Mouse (Mus musculus) limb, embryonic 11.5 days (tissue): ENCODE results near the gene Fzr1. TPM values are rescaled to one million over a fixed set of nuclear protein-coding genes. Genes with fewer than 3 reads are reported as not detected.
A peak's percentile ranks its signal among the peaks of the same experiment; 100 is the strongest.

Source experiments
- ATAC-seq: fragments of 200-750 bp; cut with Nextera tagmentation; 2 replicates; pipeline ENCODE4 v1.8.0; 2017; ENCODE audit warnings: low read depth; ENCODE audit not compliant: insufficient number of reproducible peaks, low FRiP score, low TSS enrichment
- DNase-seq: peaks from one replicate; pipeline ENCODE4 v3.0.0-alpha.2; 2015; ENCODE audit warnings: low spot score
- H3K27ac ChIP-seq: fragments of 300-500 bp; sonication (generic); replicated peaks from 2 replicates; pipeline ENCODE4 v1.5.1; 2014; ENCODE audit warnings: low read depth, mild to moderate bottlenecking, low read length
- H3K27me3 ChIP-seq: fragments of 300-500 bp; sonication (generic); 2 replicates; pipeline ENCODE4 v1.6.1; 2014; ENCODE audit warnings: mild to moderate bottlenecking, low read length, mixed read lengths; ENCODE audit not compliant: control insufficient read depth, insufficient read depth
- H3K36me3 ChIP-seq: fragments of 300-500 bp; sonication (generic); 2 replicates; pipeline ENCODE4 v1.6.1; 2014; ENCODE audit warnings: mild to moderate bottlenecking, low read length, moderate library complexity, mixed read lengths; ENCODE audit not compliant: control insufficient read depth, insufficient read depth
- H3K4me1 ChIP-seq: fragments of 300-500 bp; sonication (generic); 2 replicates; pipeline ENCODE4 v1.6.1; 2014; ENCODE audit warnings: low read length, mixed read lengths; ENCODE audit not compliant: control insufficient read depth, insufficient read depth
- H3K4me2 ChIP-seq: fragments of 300-500 bp; sonication (generic); 2 replicates; pipeline ENCODE4 v1.6.1; 2014; ENCODE audit warnings: low read depth, mild to moderate bottlenecking, moderate library complexity; ENCODE audit not compliant: severe bottlenecking
- H3K4me3 ChIP-seq: fragments of 300-500 bp; sonication (generic); 2 replicates; pipeline ENCODE4 v1.5.1; 2014; ENCODE audit warnings: low read depth, low read length
- H3K9ac ChIP-seq: fragments of 300-500 bp; sonication (generic); 2 replicates; pipeline ENCODE4 v1.6.1; 2014; ENCODE audit warnings: mild to moderate bottlenecking, low read length
- H3K9me3 ChIP-seq: fragments of 300-500 bp; sonication (generic); 2 replicates; pipeline ENCODE4 v1.6.1; 2016; ENCODE audit warnings: low read length; ENCODE audit not compliant: control insufficient read depth
- WGBS: fragments of 180-500 bp; shearing (Covaris S2); extraction: QIAGEN DNeasy Blood & Tissue Kit; methylation state at CpG from one replicate; pipeline ENCODE4 v1.1.7; 2014; 5-methylcytosine and 5-hydroxymethylcytosine counted together
- polyA plus RNA-seq: library from polyadenylated mRNA; unstranded; fragments of >200 nt; fragmentation: Nextera tagmentation; extraction: Ambion mirVana; gene quantifications from 2 replicates; pipeline ENCODE4 v1.2.1, GENCODE M21; 2014

Gene Fzr1
- polyA plus RNA-seq, 1 experiment from 2014 or later, result 119 TPM

DNA sequence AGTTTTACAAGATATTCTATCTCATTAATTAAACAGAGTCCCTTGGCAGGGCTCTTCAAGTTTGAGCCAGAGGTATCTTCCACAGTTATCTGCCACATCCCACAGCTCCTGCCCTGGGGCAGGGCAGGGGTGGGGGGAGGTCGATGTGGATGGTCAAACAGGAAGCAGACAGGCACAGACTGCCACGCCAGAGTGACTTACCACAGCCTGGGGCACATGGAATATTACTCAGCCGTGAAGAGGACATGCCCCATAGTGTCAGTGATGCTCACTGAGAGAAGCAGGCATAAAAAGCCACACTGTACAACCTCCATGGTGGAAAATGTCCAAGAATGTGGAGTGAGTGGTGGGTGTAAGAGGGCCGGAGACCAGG lies 33.2 kb downstream of the Fzr1 start:
- peaks cover 24% of the 10 kb centered on the region for H3K4me1 ChIP-seq
- no peak for ATAC-seq
- no peak overlapping the region for H3K27ac ChIP-seq
- no peak overlapping the region for H3K9ac ChIP-seq
- 87% methylated on average over 4 of the region's 4 CpGs for WGBS
- H3K9me3 ChIP-seq, result no peaks in the 10 kb centered on the region
- no peak overlapping the region for H3K4me3 ChIP-seq
- peaks cover 34% of the 10 kb centered on the region for H3K27me3 ChIP-seq
- H3K4me2 ChIP-seq, result no peak overlapping the region
- no peak for DNase-seq
- H3K36me3 ChIP-seq, result peaks cover 2% of the 10 kb centered on the region; the same call in 1 of the 2 replicates

DNA sequence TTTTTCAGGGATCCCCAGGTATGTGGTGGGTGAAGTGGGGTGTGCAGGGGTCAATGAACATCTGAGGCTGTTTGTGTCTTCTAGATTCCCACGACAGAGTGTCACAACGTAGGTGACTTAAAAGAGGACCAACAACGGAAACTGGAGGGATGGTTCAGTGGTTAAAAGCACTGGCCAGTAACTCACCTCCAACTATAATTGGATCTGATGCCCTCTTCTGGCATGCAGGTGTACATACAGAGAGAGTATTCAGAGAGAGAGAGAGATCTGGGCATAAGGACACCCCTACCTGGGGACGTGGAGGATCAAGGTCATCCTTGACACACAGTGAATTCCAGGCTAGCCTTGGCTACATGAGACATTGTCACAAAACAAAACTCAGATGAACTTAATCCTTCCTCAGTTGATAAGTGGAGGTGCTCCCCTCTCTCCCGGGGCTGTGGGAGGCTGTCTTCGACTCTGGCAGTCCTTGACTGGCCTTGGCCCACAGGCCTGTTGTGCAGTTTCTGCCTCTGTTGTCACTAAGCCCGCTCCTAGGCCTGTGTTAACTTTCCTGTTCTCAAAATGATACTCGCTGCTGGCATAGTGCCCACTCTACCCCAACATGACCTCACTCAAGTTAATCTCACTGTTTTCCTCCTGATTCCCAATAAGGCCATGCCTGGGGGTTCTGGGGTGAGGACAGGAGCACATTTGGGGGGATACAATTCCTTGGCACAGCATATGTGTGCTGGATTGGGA lies 33.7 kb downstream of the Fzr1 start:
- Histone ChIP-seq H3K4me1 (peaks cover 22% of the 10 kb centered on the region), H3K36me3 (peaks cover 2% of the 10 kb centered on the region; the same call in 1 of the 2 replicates), H3K4me2 (no peak overlapping the region), H3K27ac (no peak overlapping the region), H3K4me3 (no peak overlapping the region), H3K9ac (no peak overlapping the region), H3K9me3 (no peaks in the 10 kb centered on the region), H3K27me3 (peaks cover 34% of the 10 kb centered on the region)
- ATAC-seq (no peak), DNase-seq (no peak)
- 60% methylated on average over 8 of the region's 8 CpGs for WGBS

DNA sequence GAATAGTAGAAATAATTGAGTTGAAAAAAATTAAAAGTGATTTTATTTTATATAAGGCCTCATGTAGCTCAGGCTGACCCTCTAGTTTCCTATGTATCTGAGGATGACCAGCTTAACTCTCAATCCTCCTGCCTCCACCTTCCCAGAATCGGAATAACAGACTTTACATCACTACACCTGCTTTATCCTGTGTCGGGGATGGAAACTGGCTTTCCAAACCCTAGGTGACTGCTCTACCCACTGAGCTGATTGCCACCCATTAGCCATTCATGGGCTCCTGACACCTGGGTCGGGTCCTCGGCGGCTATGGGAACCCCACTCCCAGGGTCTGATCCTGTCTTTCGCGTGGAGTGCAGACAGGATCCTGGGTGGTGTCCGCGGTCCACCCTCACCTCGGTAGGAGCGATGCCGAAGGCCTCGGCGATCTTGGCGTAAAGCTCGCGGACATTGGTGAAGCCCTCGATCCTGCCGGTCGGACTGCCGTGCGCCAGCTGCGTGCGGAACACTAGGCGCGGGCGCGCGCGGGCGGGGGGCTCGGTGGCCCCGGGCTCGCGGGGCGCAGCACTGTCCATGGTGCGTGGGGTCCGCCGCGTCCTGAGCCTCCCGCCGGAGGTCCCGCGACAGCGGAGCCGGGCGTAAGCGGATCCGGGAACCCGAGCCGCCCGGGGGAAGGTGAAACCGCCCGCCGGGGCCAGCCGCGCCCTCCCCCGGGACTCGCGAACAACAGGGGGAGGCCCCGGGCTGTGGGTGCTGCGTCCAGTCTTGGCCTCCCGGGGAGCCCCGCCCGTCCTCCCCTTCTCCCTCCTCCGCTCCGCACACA lies 35.4 kb downstream of the Fzr1 start, which contains the start of gene Gipc3:
Gene Gipc3, minus strand, starts transcription at position 581 of the 820 bp plus-strand sequence.
- Histone ChIP-seq H3K27me3 (peaks cover 42% of the 10 kb centered on the region), H3K27ac (no peak within 1 kb of the TSS), H3K4me1 (peaks cover 13% of the 10 kb centered on the region; the same call in 1 of the 2 replicates), H3K9me3 (no peaks in the 10 kb centered on the region), H3K4me3 (peak within 1 kb of the TSS; percentile 33), H3K4me2 (peak within 1 kb of the TSS; percentile 68), H3K36me3 (no peaks in the 10 kb centered on the region; the same call in 1 of the 2 replicates), H3K9ac (peak within 1 kb of the TSS; percentile 37)
- no peak for DNase-seq
- ATAC-seq, result no peak
- 7% methylated on average over 56 of the region's 67 CpGs for WGBS

- peaks cover 44% of the 10 kb centered on the region for H3K27me3 ChIP-seq
- H3K4me3 ChIP-seq, result no peak overlapping the region
- no peak overlapping the region for H3K4me2 ChIP-seq
- no peak overlapping the region for H3K27ac ChIP-seq
- peaks cover 7% of the 10 kb centered on the region; the same call in 1 of the 2 replicates for H3K4me1 ChIP-seq
- no peak for ATAC-seq
- peak; percentile 84 for DNase-seq
- 31% methylated on average over 16 of the region's 16 CpGs for WGBS
- H3K9me3 ChIP-seq, result no peaks in the 10 kb centered on the region
- H3K9ac ChIP-seq, result no peak overlapping the region
- no peaks in the 10 kb centered on the region; the same call in 1 of the 2 replicates for H3K36me3 ChIP-seq
Observed at GRCm38 (mm10) chr10:81341333-81341949, 36.9 kb downstream of the Fzr1 start.

GRCm38 (mm10) chr10:81340551-81341332 lies 37.6 kb downstream of the Fzr1 start:
- Histone ChIP-seq H3K9me3 (no peaks in the 10 kb centered on the region), H3K4me1 (peaks cover 9% of the 10 kb centered on the region), H3K9ac (no peak overlapping the region), H3K27ac (no peak overlapping the region), H3K36me3 (no peaks in the 10 kb centered on the region), H3K4me3 (no peak overlapping the region), H3K4me2 (no peak overlapping the region), H3K27me3 (peaks cover 44% of the 10 kb centered on the region)
- ATAC-seq (no peak), DNase-seq (no peak)
- WGBS, result 43% methylated on average over 17 of the region's 17 CpGs

GRCm38 (mm10) chr10:81336558-81336957 lies 41.8 kb downstream of the Fzr1 start:
- Histone ChIP-seq H3K27ac (no peak overlapping the region), H3K4me3 (no peak overlapping the region), H3K9ac (no peak overlapping the region), H3K4me2 (no peak overlapping the region), H3K4me1 (peaks cover 10% of the 10 kb centered on the region), H3K36me3 (no peaks in the 10 kb centered on the region), H3K27me3 (peaks cover 27% of the 10 kb centered on the region), H3K9me3 (no peaks in the 10 kb centered on the region)
- ATAC-seq, result no peak
- no peak for DNase-seq
- 93% methylated on average over 4 of the region's 4 CpGs for WGBS

DNA sequence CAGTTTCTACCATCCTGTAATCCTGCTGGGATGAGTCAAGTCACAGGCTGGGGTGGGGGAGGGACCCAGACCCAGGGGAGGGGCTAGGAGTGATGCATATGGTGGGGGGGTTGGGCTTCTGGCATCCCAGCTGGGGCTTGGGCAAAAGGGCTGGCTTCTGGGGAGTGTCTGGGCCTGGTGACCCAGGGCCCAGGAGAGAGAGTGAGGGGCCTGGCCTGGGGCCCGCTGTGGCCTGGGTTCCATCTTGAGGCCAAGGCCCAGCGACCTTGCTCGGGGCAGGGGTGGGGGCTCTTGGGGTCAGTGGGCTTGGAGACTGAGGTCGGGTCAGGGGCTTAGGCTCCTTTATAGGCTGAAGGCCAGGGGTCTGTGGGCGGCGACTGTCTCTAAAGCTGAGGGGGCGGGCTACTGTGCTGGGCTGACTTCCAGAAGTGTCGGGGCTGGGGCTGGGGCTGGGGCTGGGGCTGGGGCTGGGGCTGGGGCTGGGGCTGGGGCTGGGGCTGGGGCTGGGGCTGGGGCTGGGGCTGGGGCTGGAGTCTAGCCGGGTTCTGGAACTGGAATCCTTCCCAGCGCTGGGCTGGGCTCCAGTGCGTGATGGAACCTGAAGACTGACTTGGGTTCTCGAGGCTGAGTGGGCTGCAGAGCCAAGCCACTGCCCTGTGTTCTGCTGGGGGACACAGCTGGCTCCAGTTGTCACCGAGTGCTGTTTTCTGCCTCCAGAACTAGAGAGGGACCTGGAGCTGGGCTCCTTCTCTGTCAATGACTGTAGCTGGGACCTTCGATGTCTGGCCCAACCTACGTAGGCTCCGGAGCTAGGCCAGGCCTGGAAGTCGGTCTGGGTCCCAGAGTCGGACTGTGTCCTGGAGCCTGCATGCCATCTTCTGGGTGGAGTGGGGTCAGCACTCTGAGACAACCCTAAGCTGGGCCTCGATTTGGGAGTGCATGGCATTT lies 42.6 kb downstream of the Fzr1 start:
- Histone ChIP-seq H3K27me3 (peaks cover 24% of the 10 kb centered on the region), H3K9ac (no peak overlapping the region), H3K4me2 (no peak overlapping the region), H3K4me3 (no peak overlapping the region), H3K4me1 (peaks cover 10% of the 10 kb centered on the region), H3K27ac (0 out of 2 replicates have a peak overlapping the region, but pooled peaks have one; percentile 36), H3K9me3 (no peaks in the 10 kb centered on the region), H3K36me3 (no peaks in the 10 kb centered on the region)
- DNase-seq, result no peak
- 29% methylated on average over 19 of the region's 19 CpGs for WGBS
- no peak for ATAC-seq
